Mouse (Mus musculus) G1E (cell line): ENCODE results near the gene E330009J07Rik.

Experiments used
- CTCF ChIP-seq: IDR thresholded peaks from 2 replicates; pipeline ENCODE4 v1.5.1; 2012; ENCODE audit warnings: low read depth, low read length, inconsistent platforms, mixed read lengths
- GATA1 ChIP-seq: IDR thresholded peaks from 2 replicates; pipeline ENCODE4 v1.6.1; 2012; ENCODE audit warnings: borderline replicate concordance, low read length, inconsistent platforms, mixed read lengths
- POLR2AphosphoS5 ChIP-seq: IDR thresholded peaks from 2 replicates; pipeline ENCODE4 v1.6.1; 2012; ENCODE audit warnings: low read depth, low read length, inconsistent platforms; ENCODE audit not compliant: insufficient replicate concordance
- TAL1 ChIP-seq: conservative IDR thresholded peaks from 2 replicates; pipeline ENCODE4 v1.6.1; 2012; ENCODE audit warnings: low read depth, low read length, inconsistent platforms, mixed read lengths

DNA sequence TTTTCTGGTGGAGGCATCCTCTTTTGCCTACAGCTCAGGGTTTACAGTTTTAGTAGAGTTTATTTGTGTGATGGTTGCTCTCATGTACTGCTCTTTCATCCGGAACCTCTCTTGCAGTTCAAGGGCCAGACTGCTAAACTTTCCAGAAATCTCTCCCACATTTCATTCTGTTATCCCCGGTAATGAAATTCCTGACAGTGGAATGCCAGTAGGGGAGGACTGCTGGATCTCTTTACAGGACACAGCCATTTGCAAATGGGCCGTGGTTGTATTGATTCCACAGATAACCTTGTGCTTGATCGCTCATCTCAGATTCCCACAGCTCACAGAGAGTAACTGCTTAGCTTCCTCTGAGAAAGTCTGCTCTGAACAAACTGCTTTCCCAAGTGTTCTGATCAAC, 54.0 kb downstream of the E330009J07Rik start:
- TF ChIP-seq CTCF (no peak), TAL1 (no peak), GATA1 (no peak), POLR2AphosphoS5 (no peak)
